Mouse (Mus musculus) embryonic fibroblast, embryonic 13.5 days (primary cell): Measurements from ENCODE around the gene Arel1. TPM values are rescaled to one million over a fixed set of nuclear protein-coding genes. Genes with fewer than 3 reads are reported as not detected.

Source experiments
- H3K27ac ChIP-seq: 2 replicates; pipeline ENCODE4 v1.5.1; 2012; ENCODE audit warnings: low read length, control low read depth, inconsistent platforms; ENCODE audit not compliant: insufficient read depth
- H3K4me1 ChIP-seq: 2 replicates; pipeline ENCODE4 v1.6.1; 2011; ENCODE audit warnings: low read length; ENCODE audit not compliant: control insufficient read depth, insufficient read depth
- H3K4me3 ChIP-seq: 2 replicates; pipeline ENCODE4 v1.5.1; 2011; ENCODE audit warnings: mild to moderate bottlenecking, control low read depth, low read length; ENCODE audit not compliant: insufficient read depth
- CTCF ChIP-seq: IDR thresholded peaks from 2 replicates; pipeline ENCODE4 v1.5.1; 2011; ENCODE audit warnings: mild to moderate bottlenecking, control low read depth, low read length, moderate library complexity, borderline replicate concordance; ENCODE audit not compliant: insufficient read depth
- POLR2A ChIP-seq: IDR thresholded peaks from 2 replicates; pipeline ENCODE4 v1.6.1; 2011; ENCODE audit warnings: low read depth, mild to moderate bottlenecking, control low read depth, low read length, moderate library complexity
- polyA plus RNA-seq: library from polyadenylated mRNA; stranded (reverse); fragments of >200 nt; gene quantifications from 2 replicates; pipeline ENCODE4 v1.2.4, GENCODE M21; 2011; ENCODE audit warnings: low read depth; ENCODE audit not compliant: missing spikeins, insufficient read length

The Arel1 gene
- polyA plus RNA-seq, 1 experiment: 29.0 TPM

DNA sequence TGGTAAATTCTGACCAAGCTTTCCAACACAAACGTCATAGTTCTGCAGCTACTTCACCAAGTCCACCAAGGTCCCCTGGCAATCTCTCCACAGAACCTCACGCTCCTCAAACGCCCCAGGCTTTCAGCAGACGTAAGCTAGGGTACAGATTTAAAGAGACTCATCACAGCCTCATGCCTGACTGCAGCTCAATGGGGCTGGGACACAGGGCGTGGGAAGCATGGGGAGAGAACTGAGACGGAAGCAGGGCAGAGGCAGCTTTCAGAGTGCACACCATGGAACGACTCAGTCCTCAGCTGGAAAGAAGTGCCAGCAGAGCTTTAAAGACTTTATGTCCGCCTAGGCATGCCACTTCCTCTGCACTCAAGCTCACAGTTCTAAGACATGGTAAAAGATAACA, 19.2 kb downstream of the Arel1 start:
- H3K27ac ChIP-seq: no peak overlapping the region

DNA sequence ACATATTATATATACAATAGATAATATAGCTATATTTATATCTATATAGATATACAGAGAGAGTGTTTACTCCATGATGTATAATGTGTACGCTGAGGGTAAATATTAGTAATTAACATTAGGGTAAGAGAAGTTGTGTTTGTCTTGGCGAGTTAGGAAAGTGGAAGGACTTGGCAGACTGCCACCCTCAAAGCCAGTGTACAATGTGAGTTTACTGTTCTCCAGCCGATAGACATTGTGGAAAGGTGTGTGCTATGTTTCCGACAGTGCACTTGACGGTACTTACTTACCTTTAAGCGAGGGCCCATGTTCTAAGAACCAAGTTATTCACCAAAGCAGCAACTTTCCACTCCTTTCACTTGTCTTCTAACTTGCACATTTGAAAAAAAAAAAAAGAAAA, 19.9 kb downstream of the Arel1 start:
- Histone ChIP-seq H3K4me1 (no peaks in the 10 kb centered on the region; the same call in 1 of the 2 replicates), H3K27ac (no peak overlapping the region), H3K4me3 (no peak overlapping the region)
- no peak for TF ChIP-seq CTCF
- TF ChIP-seq POLR2A: no peak

More for the DNA sequence above, 19.2 kb downstream of the Arel1 start:
- Histone ChIP-seq H3K4me1 (no peaks in the 10 kb centered on the region; the same call in 1 of the 2 replicates), H3K4me3 (no peak overlapping the region)
- TF ChIP-seq CTCF (no peak), POLR2A (no peak)

DNA sequence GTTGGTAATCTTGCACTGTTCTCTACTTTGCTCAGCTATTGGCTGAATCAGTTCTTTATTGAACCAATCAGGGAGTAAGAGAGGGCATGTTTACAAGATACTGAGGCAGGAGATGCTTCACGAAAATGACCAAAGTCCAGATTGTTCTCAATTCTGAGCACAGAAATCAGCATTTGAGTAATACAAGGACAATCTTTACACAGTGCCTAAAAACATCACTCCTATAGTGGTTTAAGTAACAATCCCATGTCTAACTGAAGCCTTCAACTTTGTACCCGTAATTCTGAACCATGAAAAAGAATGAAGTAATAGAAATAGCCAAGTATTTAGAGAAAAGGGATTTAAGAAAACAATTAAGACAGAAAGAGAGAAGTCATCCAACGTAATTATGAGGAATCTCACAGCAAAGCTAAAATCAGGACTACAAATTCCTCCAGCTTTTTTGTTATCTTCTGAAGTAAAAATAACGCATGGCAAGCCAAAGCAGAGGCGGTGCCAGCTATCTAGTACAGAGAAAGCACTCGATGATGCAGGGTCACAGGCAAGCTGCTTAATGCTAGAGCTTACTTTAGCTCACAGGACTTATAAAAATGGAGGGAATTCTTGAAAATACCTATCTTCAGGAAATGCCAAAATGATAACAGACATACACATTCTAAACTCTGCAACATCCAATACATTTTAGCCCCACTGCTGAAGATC, 22.0 kb downstream of the Arel1 start:
- H3K27ac ChIP-seq: no peak overlapping the region
- no peak overlapping the region for H3K4me3 ChIP-seq
- TF ChIP-seq POLR2A: no peak
- TF ChIP-seq CTCF: no peak
- H3K4me1 ChIP-seq: no peaks in the 10 kb centered on the region; the same call in 1 of the 2 replicates

DNA sequence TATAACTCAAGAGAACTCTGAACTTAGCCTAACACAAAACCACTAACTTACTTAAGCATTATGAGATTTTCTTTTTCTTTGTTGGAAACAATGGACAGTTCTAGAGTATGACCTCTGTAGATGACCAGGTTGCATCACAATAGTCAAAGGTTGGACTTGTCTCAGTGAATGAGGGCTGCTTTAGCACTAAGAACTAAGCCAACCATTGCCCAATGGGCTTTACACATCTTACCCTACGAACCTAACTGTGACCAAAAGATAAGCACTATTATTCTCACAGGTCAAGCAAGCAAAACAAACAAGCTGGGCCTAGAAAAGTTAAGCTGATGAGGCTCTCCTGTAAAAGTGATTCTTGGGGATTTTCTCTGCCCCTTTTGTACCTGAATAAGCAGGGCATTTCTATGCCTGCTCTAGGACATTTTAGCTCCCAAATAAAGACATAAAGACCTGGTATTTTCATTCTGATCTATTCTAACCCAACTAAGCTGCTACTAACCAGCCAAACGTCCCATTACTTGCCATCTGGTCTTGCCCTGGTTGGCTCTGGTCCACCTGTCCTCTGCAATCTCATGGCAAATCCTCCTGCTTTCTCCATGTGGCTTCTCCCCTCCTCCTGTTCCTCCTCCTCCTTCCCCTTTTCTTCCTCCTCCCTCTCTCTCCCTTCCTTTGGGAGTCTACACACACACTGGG, 22.7 kb downstream of the Arel1 start:
- Histone ChIP-seq H3K4me3 (no peak overlapping the region), H3K4me1 (no peaks in the 10 kb centered on the region; the same call in 1 of the 2 replicates), H3K27ac (no peak overlapping the region)
- no peak for TF ChIP-seq POLR2A
- no peak for TF ChIP-seq CTCF

DNA sequence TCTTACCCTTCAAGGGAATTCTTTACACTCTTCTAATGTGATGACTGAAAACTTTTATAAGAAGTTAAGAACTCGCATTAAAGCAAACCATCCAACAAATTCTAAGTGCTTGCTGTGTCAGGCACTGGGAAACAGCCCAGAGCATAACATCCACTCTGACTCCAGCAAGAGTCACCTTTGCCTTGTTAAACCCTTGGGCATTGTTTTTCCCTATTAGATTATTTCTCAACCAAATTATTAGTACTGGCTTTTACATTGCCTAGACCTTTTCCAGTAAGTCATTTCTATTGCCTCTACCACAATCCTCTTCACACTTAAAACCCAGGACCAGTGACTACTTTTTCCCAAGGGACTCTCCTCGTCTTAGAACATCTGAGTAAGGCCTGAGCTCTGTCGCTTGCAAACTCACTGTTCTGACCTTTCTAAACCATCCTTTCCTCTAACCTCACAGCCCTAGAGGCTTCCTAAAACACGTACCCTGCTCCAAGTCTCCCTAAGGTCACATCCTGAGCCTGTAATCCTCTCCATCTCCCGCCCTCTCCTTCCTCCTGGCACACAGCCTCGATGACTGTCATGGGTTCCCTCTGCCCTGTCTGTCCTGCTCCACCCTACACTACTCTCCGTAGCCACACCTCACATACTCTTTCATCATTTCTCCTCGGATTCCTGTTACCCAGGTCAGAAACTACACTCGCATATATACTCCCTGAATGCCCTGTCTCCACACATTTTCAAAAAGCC, 25.7 kb downstream of the Arel1 start:
- H3K27ac ChIP-seq: no peak overlapping the region
- no peak overlapping the region for H3K4me3 ChIP-seq
- TF ChIP-seq POLR2A (no peak), CTCF (no peak)
- H3K4me1 ChIP-seq: no peaks in the 10 kb centered on the region

DNA sequence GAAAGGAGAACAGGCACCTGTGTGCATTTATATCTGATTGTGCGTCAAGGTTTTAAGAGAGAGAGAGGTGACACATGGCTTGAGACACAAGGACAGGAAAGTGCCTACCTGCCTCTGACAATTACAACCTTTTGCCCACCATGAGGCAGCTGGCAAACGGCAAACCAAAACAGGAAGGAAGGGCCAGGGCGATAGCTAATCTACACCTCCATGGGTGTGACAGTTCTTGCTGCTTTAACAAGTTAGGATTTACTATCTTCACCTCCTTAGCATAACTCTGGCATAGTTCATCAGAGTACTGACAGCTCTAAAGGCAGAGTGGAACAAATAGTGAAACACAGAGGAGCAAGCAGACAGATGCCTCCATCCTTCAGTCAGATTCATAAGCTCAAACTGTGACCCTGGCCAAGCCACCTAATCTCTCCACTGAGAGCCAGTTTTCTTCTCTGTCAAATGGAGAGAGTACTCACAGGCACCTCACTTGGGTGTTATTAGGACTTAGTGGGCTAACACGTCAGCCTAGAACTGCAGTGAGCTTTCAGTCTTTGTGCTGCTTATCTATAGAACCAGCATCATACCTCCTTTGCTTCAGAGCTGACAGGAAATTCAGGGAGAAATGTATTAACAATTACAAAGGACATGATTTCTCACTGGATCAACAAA, 26.4 kb downstream of the Arel1 start:
- Histone ChIP-seq H3K4me3 (no peak overlapping the region), H3K27ac (no peak overlapping the region), H3K4me1 (no peaks in the 10 kb centered on the region)
- TF ChIP-seq POLR2A: no peak
- no peak for TF ChIP-seq CTCF

DNA sequence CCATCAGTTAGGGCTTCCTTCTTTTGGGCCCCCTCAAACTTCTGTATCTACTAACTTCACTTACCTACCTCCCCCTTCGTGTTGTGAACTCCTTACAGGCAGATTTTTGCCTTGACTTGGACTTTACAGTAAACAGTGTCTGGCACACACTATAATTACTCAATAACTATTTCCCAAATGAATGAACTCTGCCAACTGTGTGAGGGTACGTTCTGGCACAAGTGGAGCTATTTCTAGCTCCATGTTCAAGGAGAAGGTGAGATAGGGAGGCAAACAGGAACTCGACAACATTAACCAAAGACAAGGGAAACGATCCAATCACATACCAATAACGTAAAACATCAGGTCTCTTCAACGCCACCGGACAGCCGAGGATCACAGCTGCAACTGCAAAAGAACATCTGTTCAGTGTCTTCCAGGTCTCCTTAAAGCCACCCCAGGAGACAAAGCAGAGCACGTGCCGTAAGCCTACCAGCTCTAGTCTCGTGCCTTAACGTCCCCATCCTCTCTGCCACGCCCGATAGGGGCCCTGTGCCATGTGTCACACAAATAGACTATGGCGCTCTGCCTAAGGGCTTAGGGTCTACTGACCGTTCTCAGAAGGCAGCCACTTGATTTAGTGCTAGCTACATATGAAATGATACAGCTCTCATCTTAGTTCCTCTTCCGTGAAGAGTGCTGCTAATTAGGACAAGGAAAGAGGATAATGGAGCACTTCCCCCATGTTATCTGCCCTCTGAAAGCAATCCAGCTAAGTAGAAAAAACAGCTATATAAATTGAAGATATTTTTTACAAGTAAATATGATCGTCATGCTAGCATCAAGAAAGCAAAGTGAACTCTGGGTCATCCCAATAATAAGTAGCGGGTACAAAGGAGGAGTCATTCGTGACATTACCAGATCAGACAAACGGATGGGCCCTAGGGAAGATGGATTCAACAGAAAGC, 27.4 kb downstream of the Arel1 start:
- no peak overlapping the region for H3K27ac ChIP-seq

DNA sequence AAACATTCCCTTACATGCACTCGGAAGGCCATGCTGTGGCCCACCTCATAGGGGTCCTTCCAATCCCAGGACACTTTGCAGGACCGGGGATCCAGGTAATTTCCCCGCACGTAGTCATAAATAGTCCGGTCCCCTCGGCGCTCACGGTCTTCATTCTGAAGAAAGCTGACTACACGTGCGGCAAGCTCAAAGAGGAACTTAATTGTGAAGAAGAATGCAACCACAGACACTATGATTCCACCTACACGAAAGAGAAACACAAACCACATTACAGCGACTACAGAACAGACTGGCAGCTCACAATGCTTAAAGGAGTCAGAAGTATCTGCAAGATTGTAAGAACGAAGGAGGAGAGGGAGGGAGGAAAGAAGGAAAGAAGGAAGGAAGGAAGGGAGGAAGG, 29.0 kb downstream of the Arel1 start:
- no peak overlapping the region for H3K27ac ChIP-seq
- no peak overlapping the region for H3K4me3 ChIP-seq
- TF ChIP-seq POLR2A (no peak), CTCF (no peak)
- no peaks in the 10 kb centered on the region for H3K4me1 ChIP-seq

More for the DNA sequence above, 27.4 kb downstream of the Arel1 start:
- TF ChIP-seq CTCF: no peak
- no peak for TF ChIP-seq POLR2A
- Histone ChIP-seq H3K4me1 (no peaks in the 10 kb centered on the region), H3K4me3 (no peak overlapping the region)
